Mouse (Mus musculus) G1E (cell line): ENCODE results near the gene Gm20897. TPM values are rescaled to one million over a fixed set of nuclear protein-coding genes. Genes with fewer than 3 reads are reported as not detected.
"Not testable (repeated sequence)": the region's sequence is repeated elsewhere in the genome, so short reads cannot be mapped to it uniquely, and the experiment has no call there.

Source experiments
- ATAC-seq: 2 replicates; pipeline ENCODE4 v1.8.0; 2016; ENCODE audit warnings: mild to moderate bottlenecking; ENCODE audit not compliant: insufficient number of reproducible peaks, poor library complexity, low FRiP score, severe bottlenecking; ENCODE audit errors: extremely low read depth
- DNase-seq: peaks from one replicate; pipeline ENCODE4 v3.0.0; 2012; ENCODE audit warnings: low spot score
- H3K27me3 ChIP-seq: 2 replicates; pipeline ENCODE4 v1.6.1; 2012; ENCODE audit warnings: mild to moderate bottlenecking, low read length, inconsistent platforms; ENCODE audit not compliant: insufficient read depth
- H3K36me3 ChIP-seq: replicated peaks from 2 replicates; pipeline ENCODE3; 2012; ENCODE audit warnings: mild to moderate bottlenecking, inconsistent platforms
- H3K4me1 ChIP-seq: 2 replicates; pipeline ENCODE4 v1.6.1; 2012; ENCODE audit warnings: low read depth, low read length, inconsistent platforms, mixed read lengths; ENCODE audit not compliant: insufficient read depth
- H3K4me3 ChIP-seq: 2 replicates; pipeline ENCODE4 v1.5.1; 2012; ENCODE audit warnings: low read depth, mild to moderate bottlenecking, inconsistent platforms, low read length, moderate library complexity, mixed read lengths
- H3K9me3 ChIP-seq: replicated peaks from 2 replicates; pipeline ENCODE4 v1.6.1; 2012; ENCODE audit warnings: inconsistent platforms
- polyA plus RNA-seq: library from polyadenylated mRNA; stranded (reverse); fragments of >175 nt; gene quantifications from 2 replicates; pipeline ENCODE4 v1.2.3, GENCODE M21; 2012
- total RNA-seq, 2 experiments: library from RNA; stranded (forward) in 1 of 2; stranded (reverse) in 1 of 2; fragments of 200-1000 nt in 1 of 2; fragments of >200 nt in 1 of 2; fragmentation: Nextera tagmentation in 1 of 2; gene quantifications; 2 replicates each; pipeline ENCODE4 v1.2.3; 2014 to 2017

The Gm20897 gene
- total RNA-seq (2014; fragmentation: Nextera tagmentation) (not detected in 2 replicates), total RNA-seq (2017) (not detected in 2 replicates), polyA plus RNA-seq (not detected in 2 replicates)

GRCm38 (mm10) chrY:38502138-38502537 lies at the start of gene Gm20897:
TSS of gene Gm20897 (minus strand) at chrY:38502238.
- H3K4me3 ChIP-seq, ATAC-seq, DNase-seq, H3K4me1 ChIP-seq, H3K27me3 ChIP-seq, H3K9me3 ChIP-seq, H3K36me3 ChIP-seq: not testable (repeated sequence)

Other genes with a start within 250 kb of the Gm20897 start
- not detected in 2 replicates for gene Gm21732, start 73.5 kb upstream of the Gm20897 start, total RNA-seq (2014; fragmentation: Nextera tagmentation)
- not detected in 2 replicates for gene Gm21732, start 73.5 kb upstream of the Gm20897 start, total RNA-seq (2017)
- gene Gm21732, start 73.5 kb upstream of the Gm20897 start, polyA plus RNA-seq, result not detected in 2 replicates